Mouse (Mus musculus) limb, embryonic 13.5 days (tissue): Measurements from ENCODE around the gene Phospho1. TPM values are rescaled to one million over a fixed set of nuclear protein-coding genes. Genes with fewer than 3 reads are reported as not detected.

Experiments used
- ATAC-seq: fragments of 200-750 bp; cut with Nextera tagmentation; 2 replicates; pipeline ENCODE4 v1.8.0; 2017; ENCODE audit warnings: low read depth, moderate number of reproducible peaks, moderate TSS enrichment; ENCODE audit not compliant: low FRiP score
- H3K27ac ChIP-seq: fragments of 300-500 bp; sonication (generic); 2 replicates; pipeline ENCODE4 v1.5.1; 2015; ENCODE audit warnings: inconsistent platforms, mild to moderate bottlenecking, moderate library complexity
- H3K27me3 ChIP-seq: fragments of 300-500 bp; sonication (generic); 2 replicates; pipeline ENCODE4 v1.6.1; 2015; ENCODE audit warnings: mild to moderate bottlenecking, inconsistent platforms
- H3K36me3 ChIP-seq: fragments of 300-500 bp; sonication (generic); 2 replicates; pipeline ENCODE4 v1.6.1; 2015; ENCODE audit warnings: inconsistent platforms, mild to moderate bottlenecking, moderate library complexity
- H3K4me1 ChIP-seq: fragments of 300-500 bp; sonication (generic); 2 replicates; pipeline ENCODE4 v1.6.1; 2015; ENCODE audit warnings: inconsistent platforms
- H3K4me2 ChIP-seq: fragments of 300-500 bp; sonication (generic); replicated peaks from 2 replicates; pipeline ENCODE4 v1.6.1; 2015; ENCODE audit warnings: inconsistent platforms, mild to moderate bottlenecking, moderate library complexity
- H3K4me3 ChIP-seq: fragments of 300-500 bp; sonication (generic); 2 replicates; pipeline ENCODE4 v1.5.1; 2015; ENCODE audit warnings: moderate library complexity, mild to moderate bottlenecking, inconsistent platforms
- H3K9ac ChIP-seq: fragments of 300-500 bp; sonication (generic); 2 replicates; pipeline ENCODE4 v1.6.1; 2015; ENCODE audit warnings: mild to moderate bottlenecking, inconsistent platforms
- H3K9me3 ChIP-seq: fragments of 300-500 bp; sonication (generic); 2 replicates; pipeline ENCODE4 v1.6.1; 2016; ENCODE audit warnings: inconsistent platforms
- WGBS: fragments of 180-500 bp; shearing (Covaris S2); methylation state at CpG from one replicate; pipeline ENCODE4 v1.1.7; 2015; 5-methylcytosine and 5-hydroxymethylcytosine counted together
- polyA plus RNA-seq: library from polyadenylated mRNA; unstranded; fragments of >200 nt; fragmentation: Nextera tagmentation; extraction: Ambion mirVana; gene quantifications from 2 replicates; pipeline ENCODE4 v1.2.1, GENCODE M21; 2015

Gene Phospho1
- 0.26 and 0.89 TPM in 2 replicates for polyA plus RNA-seq

GRCm38 (mm10) chr11:95824071-95824876, at the start of gene Phospho1:
Phospho1 (plus strand) TSS chr11:95824499.
- Histone ChIP-seq H3K9ac (peak within 1 kb of the TSS; percentile 71), H3K4me2 (peak within 1 kb of the TSS; percentile 98), H3K9me3 (no peaks in the 10 kb centered on the region), H3K27me3 (peaks cover 61% of the 10 kb centered on the region), H3K4me1 (peaks cover 10% of the 10 kb centered on the region; the same call in 1 of the 2 replicates), H3K4me3 (peak within 1 kb of the TSS; percentile 63), H3K27ac (no peak within 1 kb of the TSS), H3K36me3 (no peaks in the 10 kb centered on the region)
- ATAC-seq: peak; percentile 97
- WGBS: under 1% methylated on average over 68 of the region's 78 CpGs

DNA sequence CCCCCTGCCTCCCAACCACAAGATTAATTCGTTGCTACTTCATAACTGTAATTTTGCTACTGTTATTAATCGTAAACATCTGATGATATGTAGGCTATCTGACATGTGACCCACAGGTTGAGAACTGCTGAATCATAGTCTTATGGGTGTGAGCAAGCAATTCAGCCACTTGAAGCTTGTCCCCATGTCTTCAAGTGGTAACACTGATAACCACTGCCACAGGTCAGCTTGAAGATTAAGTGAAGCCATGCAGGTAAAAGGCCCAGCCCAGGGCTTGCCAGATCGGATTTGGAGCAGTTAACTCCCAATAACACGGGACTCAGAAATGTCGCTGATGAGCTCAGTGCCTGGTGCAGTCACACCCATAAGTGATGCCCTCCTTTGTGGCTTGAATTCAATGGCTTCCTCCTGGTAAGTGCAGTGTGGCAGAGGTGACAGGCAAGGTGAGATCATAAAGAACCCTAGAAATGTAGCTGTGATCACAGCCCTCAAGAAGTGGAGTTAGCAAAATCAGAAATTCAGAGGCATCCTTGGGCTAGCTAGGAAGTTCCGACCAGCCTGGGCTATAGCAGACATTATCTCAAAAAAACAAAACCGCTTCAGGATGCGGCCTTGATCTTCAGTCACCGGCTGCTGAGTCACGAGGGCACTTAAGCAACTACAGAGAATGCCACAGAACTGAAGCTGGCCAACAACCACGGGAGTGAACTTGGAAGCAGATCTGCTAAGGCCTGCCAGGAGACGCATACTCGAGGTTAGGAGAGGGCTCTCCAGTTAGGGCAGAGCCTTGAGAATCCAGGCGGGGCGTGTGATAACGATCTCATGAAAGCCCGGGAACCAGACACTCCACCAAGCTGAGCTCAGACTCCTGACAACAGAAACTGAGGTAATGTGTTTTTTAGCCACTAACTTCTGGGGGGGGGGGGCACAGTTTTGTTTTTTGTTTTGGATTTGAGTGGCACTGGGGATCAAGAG, 46.7 kb upstream of the Phospho1 start:
- Histone ChIP-seq H3K4me3 (no peak overlapping the region), H3K27ac (no peak overlapping the region), H3K9me3 (no peaks in the 10 kb centered on the region), H3K4me2 (no peak overlapping the region), H3K27me3 (no peaks in the 10 kb centered on the region), H3K4me1 (no peaks in the 10 kb centered on the region), H3K9ac (no peak overlapping the region), H3K36me3 (peaks cover 28% of the 10 kb centered on the region)
- WGBS: 64% methylated on average over 17 of the region's 17 CpGs
- no peak for ATAC-seq

GRCm38 (mm10) chr11:95778831-95779251, 45.5 kb upstream of the Phospho1 start:
- Histone ChIP-seq H3K27me3 (no peaks in the 10 kb centered on the region), H3K4me2 (no peak overlapping the region), H3K9ac (no peak overlapping the region), H3K4me1 (no peaks in the 10 kb centered on the region), H3K36me3 (peaks cover 19% of the 10 kb centered on the region), H3K4me3 (no peak overlapping the region), H3K27ac (no peak overlapping the region), H3K9me3 (no peaks in the 10 kb centered on the region)
- no peak for ATAC-seq
- 78% methylated on average over 4 of the region's 4 CpGs for WGBS

- no peak for ATAC-seq
- H3K36me3 ChIP-seq: peaks cover 19% of the 10 kb centered on the region
These were observed 44.9 kb upstream of the Phospho1 start for GRCm38 (mm10) chr11:95779366-95779765.

GRCm38 (mm10) chr11:95780480-95780879, 43.8 kb upstream of the Phospho1 start:
- H3K9ac ChIP-seq: no peak overlapping the region
- H3K4me3 ChIP-seq: no peak overlapping the region
- 91% methylated on average over 8 of the region's 8 CpGs for WGBS
- no peak overlapping the region for H3K4me2 ChIP-seq
- ATAC-seq: no peak
- H3K9me3 ChIP-seq: 0 out of 2 replicates have a peak, but pooled peaks cover 2% of the 10 kb centered on the region
- H3K4me1 ChIP-seq: no peaks in the 10 kb centered on the region
- H3K27ac ChIP-seq: no peak overlapping the region
- H3K36me3 ChIP-seq: peaks cover 16% of the 10 kb centered on the region
- H3K27me3 ChIP-seq: no peaks in the 10 kb centered on the region

More at GRCm38 (mm10) chr11:95779366-95779765, 44.9 kb upstream of the Phospho1 start:
- Histone ChIP-seq H3K27me3 (no peaks in the 10 kb centered on the region), H3K9ac (no peak overlapping the region), H3K4me1 (no peaks in the 10 kb centered on the region), H3K4me3 (no peak overlapping the region), H3K4me2 (no peak overlapping the region), H3K27ac (no peak overlapping the region), H3K9me3 (no peaks in the 10 kb centered on the region)
- WGBS: 88% methylated on average over 4 of the region's 4 CpGs

GRCm38 (mm10) chr11:95781557-95781956, 42.7 kb upstream of the Phospho1 start:
- no peaks in the 10 kb centered on the region for H3K4me1 ChIP-seq
- peaks cover 10% of the 10 kb centered on the region; the same call in 1 of the 2 replicates for H3K36me3 ChIP-seq
- H3K27me3 ChIP-seq: no peaks in the 10 kb centered on the region
- no peak overlapping the region for H3K27ac ChIP-seq
- H3K4me3 ChIP-seq: no peak overlapping the region
- no peak for ATAC-seq
- H3K9me3 ChIP-seq: 0 out of 2 replicates have a peak, but pooled peaks cover 6% of the 10 kb centered on the region
- WGBS: 80% methylated on average over 11 of the region's 11 CpGs
- H3K9ac ChIP-seq: no peak overlapping the region
- H3K4me2 ChIP-seq: no peak overlapping the region

DNA sequence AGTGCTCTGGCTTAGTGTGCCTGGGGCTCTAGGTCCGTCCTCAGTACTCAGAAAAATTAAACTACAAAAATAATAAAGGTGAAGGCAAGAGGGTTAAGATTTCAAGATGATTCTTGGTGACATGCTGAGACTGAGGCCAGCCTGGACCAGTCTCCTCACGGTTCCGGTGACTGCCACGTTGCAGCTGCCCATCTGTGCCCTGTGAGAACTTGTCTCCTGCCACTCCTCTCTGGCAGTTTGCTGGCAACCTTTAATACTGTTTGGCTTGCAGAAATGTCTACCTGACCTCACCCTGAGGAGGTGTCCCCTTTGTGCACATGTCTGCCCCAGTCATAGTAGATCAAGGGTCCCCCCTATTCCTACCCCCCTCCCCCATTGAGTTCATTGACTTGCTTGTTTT, 40.8 kb upstream of the Phospho1 start:
- WGBS: 80% methylated on average over 4 of the region's 4 CpGs
- Histone ChIP-seq H3K4me3 (no peak overlapping the region), H3K4me2 (no peak overlapping the region), H3K36me3 (no peaks in the 10 kb centered on the region), H3K27ac (no peak overlapping the region), H3K27me3 (no peaks in the 10 kb centered on the region), H3K9me3 (0 out of 2 replicates have a peak, but pooled peaks cover 6% of the 10 kb centered on the region), H3K4me1 (no peaks in the 10 kb centered on the region), H3K9ac (no peak overlapping the region)
- ATAC-seq: no peak

DNA sequence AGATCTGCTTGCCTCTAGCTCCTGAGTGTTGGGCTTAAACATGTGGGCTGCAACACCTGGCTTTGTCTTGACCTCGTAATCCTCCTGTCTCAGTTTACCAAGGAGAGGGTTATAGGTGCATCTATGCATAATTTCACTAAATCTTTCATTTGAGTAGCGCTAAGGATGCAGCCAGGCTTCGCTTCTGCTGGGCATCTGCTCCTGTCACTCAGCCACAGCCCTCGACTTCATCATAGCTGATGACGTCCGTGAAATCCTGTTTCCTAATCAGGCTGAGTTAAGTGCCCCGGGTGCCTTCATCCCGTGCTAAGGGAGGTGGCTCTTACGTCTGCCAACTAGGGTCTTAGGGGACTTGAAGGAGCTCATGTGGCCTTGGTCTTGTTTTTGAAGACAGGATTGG, 40.3 kb upstream of the Phospho1 start:
- Histone ChIP-seq H3K4me1 (no peaks in the 10 kb centered on the region), H3K27ac (no peak overlapping the region), H3K27me3 (no peaks in the 10 kb centered on the region), H3K4me2 (no peak overlapping the region), H3K9ac (no peak overlapping the region), H3K36me3 (no peaks in the 10 kb centered on the region), H3K9me3 (0 out of 2 replicates have a peak, but pooled peaks cover 6% of the 10 kb centered on the region), H3K4me3 (no peak overlapping the region)
- ATAC-seq: no peak
- 87% methylated on average over 9 of the region's 9 CpGs for WGBS

- no peak overlapping the region for H3K4me2 ChIP-seq
- H3K4me3 ChIP-seq: no peak overlapping the region
- 0 out of 2 replicates have a peak, but pooled peaks cover 6% of the 10 kb centered on the region for H3K9me3 ChIP-seq
- WGBS: 87% methylated on average over 4 of the region's 4 CpGs
- no peak overlapping the region for H3K9ac ChIP-seq
- no peaks in the 10 kb centered on the region for H3K4me1 ChIP-seq
- H3K27me3 ChIP-seq: no peaks in the 10 kb centered on the region
- no peak for ATAC-seq
- no peaks in the 10 kb centered on the region for H3K36me3 ChIP-seq
- no peak overlapping the region for H3K27ac ChIP-seq
These were observed 38.6 kb upstream of the Phospho1 start for GRCm38 (mm10) chr11:95785675-95786074.

DNA sequence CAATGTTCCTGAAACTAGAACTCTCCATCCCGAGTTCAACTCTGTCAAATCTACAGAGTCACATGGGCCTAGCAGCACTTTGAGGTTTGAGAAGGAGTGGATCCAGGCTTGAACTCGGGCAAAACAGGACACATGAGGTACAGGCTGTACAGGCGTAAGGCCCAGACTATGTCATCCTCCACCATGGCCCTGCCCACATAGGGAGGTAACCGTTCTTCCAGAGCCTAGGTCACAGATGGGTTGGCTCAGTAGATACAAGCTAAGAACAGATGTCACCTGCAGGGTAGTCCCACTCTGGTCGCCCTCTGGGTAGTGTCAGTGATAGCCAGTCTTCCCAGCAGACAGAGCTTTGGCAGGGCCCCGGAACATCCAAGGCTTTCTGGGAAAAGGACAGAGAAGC, 37.8 kb upstream of the Phospho1 start:
- H3K4me1 ChIP-seq: no peaks in the 10 kb centered on the region
- WGBS: 84% methylated on average over 6 of the region's 6 CpGs
- no peak overlapping the region for H3K4me3 ChIP-seq
- no peaks in the 10 kb centered on the region for H3K27me3 ChIP-seq
- ATAC-seq: no peak
- no peaks in the 10 kb centered on the region for H3K36me3 ChIP-seq
- no peak overlapping the region for H3K4me2 ChIP-seq
- no peak overlapping the region for H3K27ac ChIP-seq
- 0 out of 2 replicates have a peak, but pooled peaks cover 6% of the 10 kb centered on the region for H3K9me3 ChIP-seq
- H3K9ac ChIP-seq: no peak overlapping the region

GRCm38 (mm10) chr11:95789451-95789891, 34.8 kb upstream of the Phospho1 start:
- Histone ChIP-seq H3K36me3 (no peaks in the 10 kb centered on the region), H3K9me3 (0 out of 2 replicates have a peak, but pooled peaks cover 6% of the 10 kb centered on the region), H3K9ac (no peak overlapping the region), H3K27me3 (no peaks in the 10 kb centered on the region), H3K27ac (no peak overlapping the region), H3K4me2 (no peak overlapping the region), H3K4me1 (no peaks in the 10 kb centered on the region), H3K4me3 (no peak overlapping the region)
- 77% methylated on average over 8 of the region's 8 CpGs for WGBS
- no peak for ATAC-seq

GRCm38 (mm10) chr11:95791787-95792186, 32.5 kb upstream of the Phospho1 start:
- Histone ChIP-seq H3K27ac (no peak overlapping the region), H3K4me1 (peaks cover 15% of the 10 kb centered on the region), H3K4me3 (no peak overlapping the region), H3K9me3 (no peaks in the 10 kb centered on the region), H3K9ac (no peak overlapping the region), H3K27me3 (peaks cover 9% of the 10 kb centered on the region), H3K36me3 (no peaks in the 10 kb centered on the region), H3K4me2 (no peak overlapping the region)
- 73% methylated on average over 13 of the region's 13 CpGs for WGBS
- no peak for ATAC-seq
